Mouse (Mus musculus) G1E (cell line): ENCODE measurements around the gene Amz1.

Experiments
- CTCF ChIP-seq: IDR thresholded peaks from 2 replicates; pipeline ENCODE4 v1.5.1; 2012; ENCODE audit warnings: low read depth, low read length, inconsistent platforms, mixed read lengths
- GATA1 ChIP-seq: IDR thresholded peaks from 2 replicates; pipeline ENCODE4 v1.6.1; 2012; ENCODE audit warnings: borderline replicate concordance, low read length, inconsistent platforms, mixed read lengths
- GATA2 ChIP-seq: IDR thresholded peaks from 2 replicates; pipeline ENCODE4 v1.6.1; 2012; ENCODE audit warnings: low read depth, low read length, inconsistent platforms, borderline replicate concordance
- POLR2AphosphoS5 ChIP-seq: IDR thresholded peaks from 2 replicates; pipeline ENCODE4 v1.6.1; 2012; ENCODE audit warnings: low read depth, low read length, inconsistent platforms; ENCODE audit not compliant: insufficient replicate concordance
- TAL1 ChIP-seq: conservative IDR thresholded peaks from 2 replicates; pipeline ENCODE4 v1.6.1; 2012; ENCODE audit warnings: low read depth, low read length, inconsistent platforms, mixed read lengths

- TF ChIP-seq CTCF: no peak
- TF ChIP-seq POLR2AphosphoS5: no peak
- TF ChIP-seq GATA1: no peak
- no peak for TF ChIP-seq TAL1
- TF ChIP-seq GATA2: no peak
Observed at GRCm38 (mm10) chr5:140796051-140796450, 72.1 kb downstream of the Amz1 start.
